Mouse (Mus musculus): ENCODE data around the gene Herc6.

DNA sequence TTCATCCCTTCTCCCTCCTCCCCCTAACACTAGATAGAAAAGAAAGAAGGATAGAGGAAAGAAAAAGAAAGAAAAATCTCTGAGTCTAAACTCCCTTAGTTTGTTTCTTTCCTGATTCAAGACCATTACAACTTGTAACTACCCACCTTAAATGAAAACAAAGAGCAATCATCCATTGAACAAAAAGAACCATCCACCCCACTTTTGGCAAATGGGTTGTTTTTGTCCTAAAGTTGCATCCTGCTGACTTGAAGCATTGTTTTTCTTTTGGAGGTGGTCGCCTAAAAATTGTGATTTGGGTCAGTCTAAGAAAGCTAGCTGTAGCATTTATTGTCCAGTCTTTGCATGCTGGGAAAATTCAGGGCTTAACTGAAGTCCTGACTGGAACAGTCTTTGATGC is 58.7 kb downstream of the Herc6 start:
- TF ChIP-seq CTCF (IDR thresholded peaks at IDR 0.05; ENCODE audit: insufficient read depth, low read length): no peak
- no peak for TF ChIP-seq POLR2A (IDR thresholded peaks at IDR 0.05; ENCODE audit: borderline replicate concordance, extremely low read depth, low read depth, low read length)

Data from lung, adult 2 months (tissue).